Mouse (Mus musculus) forebrain, embryonic 16.5 days (tissue): ENCODE measurements around the gene Zbtb8os. TPM values are rescaled to one million over a fixed set of nuclear protein-coding genes. Genes with fewer than 3 reads are reported as not detected.

Source experiments
- ATAC-seq: fragments of 200-750 bp; cut with Nextera tagmentation; 2 replicates; pipeline ENCODE4 v1.8.0; 2017; ENCODE audit warnings: mild to moderate bottlenecking, moderate library complexity
- H3K27ac ChIP-seq: fragments of 300-500 bp; sonication (generic); 2 replicates; pipeline ENCODE4 v1.5.1; 2014; ENCODE audit warnings: low read length, control low read depth
- H3K27me3 ChIP-seq: fragments of 300-500 bp; sonication (generic); replicated peaks from 2 replicates; pipeline ENCODE4 v1.6.1; 2014; ENCODE audit warnings: low read length; ENCODE audit not compliant: control insufficient read depth, insufficient read depth
- H3K36me3 ChIP-seq: fragments of 300-500 bp; sonication (generic); 2 replicates; pipeline ENCODE4 v1.6.1; 2014; ENCODE audit not compliant: control insufficient read depth, insufficient read depth
- H3K4me1 ChIP-seq: fragments of 300-500 bp; sonication (generic); replicated peaks from 2 replicates; pipeline ENCODE4 v1.6.1; 2014; ENCODE audit warnings: low read length; ENCODE audit not compliant: control insufficient read depth, insufficient read depth
- H3K4me2 ChIP-seq: fragments of 300-500 bp; sonication (generic); 2 replicates; pipeline ENCODE4 v1.6.1; 2014; ENCODE audit warnings: mild to moderate bottlenecking, low read length, control low read depth
- H3K4me3 ChIP-seq: fragments of 300-500 bp; sonication (generic); replicated peaks from 2 replicates; pipeline ENCODE4 v1.5.1; 2014; ENCODE audit warnings: mild to moderate bottlenecking, low read length, control low read depth
- H3K9ac ChIP-seq: fragments of 300-500 bp; sonication (generic); replicated peaks from 2 replicates; pipeline ENCODE4 v1.6.1; 2014; ENCODE audit warnings: low read depth, low read length, control low read depth
- H3K9me3 ChIP-seq: fragments of 300-500 bp; sonication (generic); 2 replicates; pipeline ENCODE4 v1.6.1; 2016; ENCODE audit warnings: low read length; ENCODE audit not compliant: control insufficient read depth
- WGBS: fragments of 180-500 bp; shearing (Covaris S2); extraction: QIAGEN DNeasy Blood & Tissue Kit; methylation state at CpG from one replicate; pipeline ENCODE4 v1.1.7; 2014; 5-methylcytosine and 5-hydroxymethylcytosine counted together
- polyA plus RNA-seq: library from polyadenylated mRNA; unstranded; fragments of >200 nt; fragmentation: Nextera tagmentation; extraction: Ambion mirVana; gene quantifications from 2 replicates; pipeline ENCODE4 v1.2.1, GENCODE M21; 2015

The Zbtb8os gene
- polyA plus RNA-seq, 1 experiment from 2014 or later: 26.0 TPM

- no peaks in the 10 kb centered on the region for H3K36me3 ChIP-seq
- peaks cover 2% of the 10 kb centered on the region; the same call in 1 of the 2 replicates for H3K27me3 ChIP-seq
- H3K9ac ChIP-seq: no peak overlapping the region
- 82% methylated on average over 8 of the region's 8 CpGs for WGBS
- no peak overlapping the region for H3K27ac ChIP-seq
- no peak overlapping the region for H3K4me2 ChIP-seq
- no peak overlapping the region for H3K4me3 ChIP-seq
- peaks cover 12% of the 10 kb centered on the region for H3K4me1 ChIP-seq
- H3K9me3 ChIP-seq: no peaks in the 10 kb centered on the region
- ATAC-seq: no peak
Observed at GRCm38 (mm10) chr4:129381148-129381547, 45.7 kb downstream of the Zbtb8os start.

- ATAC-seq: no peak
- Histone ChIP-seq H3K4me3 (no peak overlapping the region), H3K36me3 (no peaks in the 10 kb centered on the region), H3K4me2 (no peak overlapping the region), H3K9ac (no peak overlapping the region), H3K27ac (no peak overlapping the region), H3K27me3 (peaks cover 2% of the 10 kb centered on the region; the same call in 1 of the 2 replicates), H3K4me1 (peaks cover 5% of the 10 kb centered on the region; the same call in 1 of the 2 replicates), H3K9me3 (no peaks in the 10 kb centered on the region)
- WGBS: 91% methylated on average over 9 of the region's 9 CpGs
Observed at GRCm38 (mm10) chr4:129382029-129382428, 46.5 kb downstream of the Zbtb8os start.

GRCm38 (mm10) chr4:129382488-129382887 lies 47.0 kb downstream of the Zbtb8os start:
- Histone ChIP-seq H3K4me3 (no peak overlapping the region), H3K9ac (no peak overlapping the region), H3K9me3 (no peaks in the 10 kb centered on the region), H3K27me3 (peaks cover 2% of the 10 kb centered on the region; the same call in 1 of the 2 replicates), H3K36me3 (no peaks in the 10 kb centered on the region), H3K27ac (no peak overlapping the region), H3K4me1 (peaks cover 5% of the 10 kb centered on the region; the same call in 1 of the 2 replicates), H3K4me2 (no peak overlapping the region)
- no peak for ATAC-seq
- WGBS: 97% methylated on average over 2 of the region's 2 CpGs

- no peak overlapping the region for H3K4me3 ChIP-seq
- H3K27me3 ChIP-seq: peaks cover 2% of the 10 kb centered on the region; the same call in 1 of the 2 replicates
- H3K9me3 ChIP-seq: no peaks in the 10 kb centered on the region
- no peak overlapping the region for H3K4me2 ChIP-seq
- ATAC-seq: no peak
- no peaks in the 10 kb centered on the region for H3K36me3 ChIP-seq
- no peak overlapping the region for H3K9ac ChIP-seq
- H3K27ac ChIP-seq: no peak overlapping the region
- H3K4me1 ChIP-seq: no peaks in the 10 kb centered on the region
- 93% methylated on average over 3 of the region's 3 CpGs for WGBS
Observed at GRCm38 (mm10) chr4:129383586-129383985, 48.1 kb downstream of the Zbtb8os start.

GRCm38 (mm10) chr4:129384440-129384839 lies 48.9 kb downstream of the Zbtb8os start:
- ATAC-seq: no peak
- no peak overlapping the region for H3K4me2 ChIP-seq
- no peak overlapping the region for H3K27ac ChIP-seq
- H3K36me3 ChIP-seq: no peaks in the 10 kb centered on the region
- WGBS: 42% methylated on average over 6 of the region's 6 CpGs
- no peaks in the 10 kb centered on the region; the same call in 1 of the 2 replicates for H3K27me3 ChIP-seq
- H3K4me3 ChIP-seq: no peak overlapping the region
- H3K9me3 ChIP-seq: no peaks in the 10 kb centered on the region
- H3K9ac ChIP-seq: no peak overlapping the region
- no peaks in the 10 kb centered on the region for H3K4me1 ChIP-seq

- Histone ChIP-seq H3K9me3 (no peaks in the 10 kb centered on the region), H3K27ac (no peak overlapping the region), H3K36me3 (no peaks in the 10 kb centered on the region), H3K4me2 (no peak overlapping the region), H3K27me3 (no peaks in the 10 kb centered on the region), H3K4me1 (no peaks in the 10 kb centered on the region), H3K9ac (no peak overlapping the region), H3K4me3 (no peak overlapping the region)
- 93% methylated on average over 11 of the region's 11 CpGs for WGBS
- ATAC-seq: no peak
Observed at GRCm38 (mm10) chr4:129385685-129386084, 50.2 kb downstream of the Zbtb8os start.

GRCm38 (mm10) chr4:129386269-129386946 lies 50.9 kb downstream of the Zbtb8os start:
- no peaks in the 10 kb centered on the region for H3K36me3 ChIP-seq
- H3K4me2 ChIP-seq: no peak overlapping the region
- H3K27me3 ChIP-seq: no peaks in the 10 kb centered on the region
- no peak overlapping the region for H3K9ac ChIP-seq
- WGBS: 91% methylated on average over 8 of the region's 8 CpGs
- ATAC-seq: no peak
- H3K27ac ChIP-seq: no peak overlapping the region
- no peak overlapping the region for H3K4me3 ChIP-seq
- H3K9me3 ChIP-seq: no peaks in the 10 kb centered on the region
- no peaks in the 10 kb centered on the region for H3K4me1 ChIP-seq

- H3K4me3 ChIP-seq: no peak overlapping the region
- 50% methylated on average over 1 of the region's 2 CpGs for WGBS
- no peak overlapping the region for H3K27ac ChIP-seq
- H3K36me3 ChIP-seq: no peaks in the 10 kb centered on the region
- H3K27me3 ChIP-seq: no peaks in the 10 kb centered on the region
- H3K9me3 ChIP-seq: no peaks in the 10 kb centered on the region
- no peak overlapping the region for H3K9ac ChIP-seq
- H3K4me2 ChIP-seq: no peak overlapping the region
- no peak for ATAC-seq
- no peaks in the 10 kb centered on the region for H3K4me1 ChIP-seq
Observed at GRCm38 (mm10) chr4:129386989-129387388, 51.5 kb downstream of the Zbtb8os start.

GRCm38 (mm10) chr4:129388404-129388803 lies 52.9 kb downstream of the Zbtb8os start:
- Histone ChIP-seq H3K27me3 (no peaks in the 10 kb centered on the region), H3K27ac (no peak overlapping the region), H3K4me1 (no peaks in the 10 kb centered on the region), H3K9ac (no peak overlapping the region), H3K4me2 (no peak overlapping the region), H3K9me3 (no peaks in the 10 kb centered on the region), H3K4me3 (no peak overlapping the region), H3K36me3 (no peaks in the 10 kb centered on the region)
- ATAC-seq: no peak
- WGBS: 70% methylated on average over 5 of the region's 5 CpGs
